Mouse (Mus musculus) forebrain, embryonic 11.5 days (tissue): ENCODE data around the gene Mdm2. TPM values are rescaled to one million over a fixed set of nuclear protein-coding genes. Genes with fewer than 3 reads are reported as not detected.

Experiments
- ATAC-seq: fragments of 200-750 bp; cut with Nextera tagmentation; replicated peaks from 2 replicates; pipeline ENCODE4 v1.8.0; 2017; ENCODE audit warnings: moderate TSS enrichment; ENCODE audit not compliant: low FRiP score
- DNase-seq: peaks from one replicate; pipeline ENCODE4 v3.0.0-alpha.2; 2017; ENCODE audit warnings: low spot score
- H3K27ac ChIP-seq: fragments of 300-500 bp; sonication (generic); 2 replicates; pipeline ENCODE4 v1.5.1; 2014; ENCODE audit warnings: low read depth, low read length
- H3K27me3 ChIP-seq: fragments of 300-500 bp; sonication (generic); 2 replicates; pipeline ENCODE4 v1.6.1; 2014; ENCODE audit warnings: mild to moderate bottlenecking, low read length, mixed read lengths; ENCODE audit not compliant: control insufficient read depth, insufficient read depth
- H3K36me3 ChIP-seq: fragments of 300-500 bp; sonication (generic); 2 replicates; pipeline ENCODE4 v1.6.1; 2014; ENCODE audit warnings: mild to moderate bottlenecking, low read length, moderate library complexity, mixed read lengths; ENCODE audit not compliant: control insufficient read depth, insufficient read depth
- H3K4me1 ChIP-seq: fragments of 300-500 bp; sonication (generic); replicated peaks from 2 replicates; pipeline ENCODE4 v1.6.1; 2014; ENCODE audit warnings: low read length, mixed read lengths; ENCODE audit not compliant: control insufficient read depth, insufficient read depth
- H3K4me2 ChIP-seq: fragments of 300-500 bp; sonication (generic); 2 replicates; pipeline ENCODE4 v1.6.1; 2014; ENCODE audit warnings: low read depth, mild to moderate bottlenecking, low read length, moderate library complexity, mixed read lengths; ENCODE audit not compliant: severe bottlenecking
- H3K4me3 ChIP-seq: fragments of 300-500 bp; sonication (generic); 2 replicates; pipeline ENCODE4 v1.5.1; 2014; ENCODE audit warnings: low read depth, low read length
- H3K9ac ChIP-seq: fragments of 300-500 bp; sonication (generic); 2 replicates; pipeline ENCODE4 v1.6.1; 2014; ENCODE audit warnings: low read length
- H3K9me3 ChIP-seq: fragments of 300-500 bp; sonication (generic); 2 replicates; pipeline ENCODE4 v1.6.1; 2016; ENCODE audit warnings: low read length, mixed read lengths; ENCODE audit not compliant: control insufficient read depth
- WGBS: fragments of 180-500 bp; shearing (Covaris S2); extraction: QIAGEN DNeasy Blood & Tissue Kit; methylation state at CpG from one replicate; pipeline ENCODE4 v1.1.7; 2014; 5-methylcytosine and 5-hydroxymethylcytosine counted together
- polyA plus RNA-seq: library from polyadenylated mRNA; unstranded; fragments of >200 nt; fragmentation: Nextera tagmentation; extraction: Ambion mirVana; gene quantifications from 2 replicates; pipeline ENCODE4 v1.2.1, GENCODE M21; 2014

Gene Mdm2
- polyA plus RNA-seq, 1 experiment from 2014 or later: 91.6 TPM

- peaks cover 27% of the 10 kb centered on the region for H3K36me3 ChIP-seq
- H3K27ac ChIP-seq: no peak overlapping the region
- H3K4me2 ChIP-seq: no peak overlapping the region
- 93% methylated on average over 1 of the region's 1 CpGs for WGBS
- no peak for DNase-seq
- H3K4me3 ChIP-seq: no peak overlapping the region
- no peaks in the 10 kb centered on the region for H3K4me1 ChIP-seq
- no peaks in the 10 kb centered on the region for H3K9me3 ChIP-seq
- H3K27me3 ChIP-seq: no peaks in the 10 kb centered on the region
- no peak for ATAC-seq
- no peak overlapping the region for H3K9ac ChIP-seq
These were observed 10.1 kb downstream of the Mdm2 start for GRCm38 (mm10) chr10:117700450-117700849.

GRCm38 (mm10) chr10:117699914-117700313, 10.6 kb downstream of the Mdm2 start:
- H3K4me3 ChIP-seq: no peak overlapping the region
- no peaks in the 10 kb centered on the region for H3K9me3 ChIP-seq
- 94% methylated on average over 4 of the region's 4 CpGs for WGBS
- ATAC-seq (no peak), DNase-seq (no peak)
- peaks cover 30% of the 10 kb centered on the region for H3K36me3 ChIP-seq
- no peaks in the 10 kb centered on the region for H3K4me1 ChIP-seq
- H3K9ac ChIP-seq: no peak overlapping the region
- no peaks in the 10 kb centered on the region for H3K27me3 ChIP-seq
- no peak overlapping the region for H3K4me2 ChIP-seq
- no peak overlapping the region for H3K27ac ChIP-seq

- ATAC-seq: no peak
- no peaks in the 10 kb centered on the region for H3K4me1 ChIP-seq
- no peaks in the 10 kb centered on the region for H3K27me3 ChIP-seq
- no peak overlapping the region for H3K9ac ChIP-seq
- DNase-seq: no peak
- H3K27ac ChIP-seq: no peak overlapping the region
- WGBS: 93% methylated on average over 10 of the region's 10 CpGs
- no peaks in the 10 kb centered on the region for H3K9me3 ChIP-seq
- no peak overlapping the region for H3K4me3 ChIP-seq
- peaks cover 32% of the 10 kb centered on the region for H3K36me3 ChIP-seq
- no peak overlapping the region for H3K4me2 ChIP-seq
These were observed 12.0 kb downstream of the Mdm2 start for GRCm38 (mm10) chr10:117698313-117699138.

- ATAC-seq (no peak), DNase-seq (no peak)
- Histone ChIP-seq H3K27me3 (no peaks in the 10 kb centered on the region), H3K27ac (no peak overlapping the region), H3K36me3 (peaks cover 29% of the 10 kb centered on the region), H3K9ac (no peak overlapping the region), H3K4me1 (no peaks in the 10 kb centered on the region), H3K4me3 (no peak overlapping the region), H3K4me2 (no peak overlapping the region), H3K9me3 (no peaks in the 10 kb centered on the region)
- 95% methylated on average over 3 of the region's 3 CpGs for WGBS
These were observed 12.9 kb downstream of the Mdm2 start for GRCm38 (mm10) chr10:117697561-117698115.

- no peaks in the 10 kb centered on the region for H3K4me1 ChIP-seq
- H3K9me3 ChIP-seq: no peaks in the 10 kb centered on the region
- peaks cover 30% of the 10 kb centered on the region for H3K36me3 ChIP-seq
- no peak for ATAC-seq
- H3K9ac ChIP-seq: no peak overlapping the region
- WGBS: 90% methylated on average over 6 of the region's 6 CpGs
- H3K4me3 ChIP-seq: no peak overlapping the region
- H3K27me3 ChIP-seq: no peaks in the 10 kb centered on the region
- H3K4me2 ChIP-seq: no peak overlapping the region
- DNase-seq: no peak
- H3K27ac ChIP-seq: no peak overlapping the region
These were observed 13.6 kb downstream of the Mdm2 start for GRCm38 (mm10) chr10:117696827-117697560.

GRCm38 (mm10) chr10:117696021-117696826, 14.3 kb downstream of the Mdm2 start:
- 96% methylated on average over 8 of the region's 8 CpGs for WGBS
- Histone ChIP-seq H3K9me3 (no peaks in the 10 kb centered on the region), H3K27ac (no peak overlapping the region), H3K4me2 (no peak overlapping the region), H3K4me1 (no peaks in the 10 kb centered on the region), H3K27me3 (no peaks in the 10 kb centered on the region), H3K9ac (no peak overlapping the region), H3K36me3 (peaks cover 29% of the 10 kb centered on the region), H3K4me3 (no peak overlapping the region)
- DNase-seq (no peak), ATAC-seq (no peak)

- no peaks in the 10 kb centered on the region for H3K4me1 ChIP-seq
- ATAC-seq: no peak
- 95% methylated on average over 4 of the region's 4 CpGs for WGBS
- peaks cover 29% of the 10 kb centered on the region for H3K36me3 ChIP-seq
- H3K9me3 ChIP-seq: no peaks in the 10 kb centered on the region
- H3K4me3 ChIP-seq: no peak overlapping the region
- no peak overlapping the region for H3K4me2 ChIP-seq
- no peaks in the 10 kb centered on the region for H3K27me3 ChIP-seq
- no peak overlapping the region for H3K27ac ChIP-seq
- no peak overlapping the region for H3K9ac ChIP-seq
- DNase-seq: no peak
These were observed 15.0 kb downstream of the Mdm2 start for GRCm38 (mm10) chr10:117695605-117696004.

- ATAC-seq: no peak
- Histone ChIP-seq H3K9ac (no peak overlapping the region), H3K27me3 (no peaks in the 10 kb centered on the region), H3K27ac (no peak overlapping the region), H3K4me1 (no peaks in the 10 kb centered on the region), H3K36me3 (peaks cover 28% of the 10 kb centered on the region), H3K4me2 (no peak overlapping the region), H3K9me3 (no peaks in the 10 kb centered on the region), H3K4me3 (no peak overlapping the region)
- 95% methylated on average over 4 of the region's 4 CpGs for WGBS
- DNase-seq: no peak
These were observed 15.5 kb downstream of the Mdm2 start for GRCm38 (mm10) chr10:117695027-117695426.
